Mouse (Mus musculus) heart, embryonic 10.5 days (tissue): ENCODE results near the gene Coq4. TPM values are rescaled to one million over a fixed set of nuclear protein-coding genes. Genes with fewer than 3 reads are reported as not detected.

Experiments
- DNase-seq: peaks from one replicate; pipeline ENCODE4 v3.0.0-alpha.2; 2017; ENCODE audit warnings: low spot score
- H3K27ac ChIP-seq: fragments of 300-500 bp; sonication (generic); 2 replicates; pipeline ENCODE4 v1.5.1; 2016; ENCODE audit warnings: mild to moderate bottlenecking
- H3K27me3 ChIP-seq: fragments of 300-500 bp; sonication (generic); 2 replicates; pipeline ENCODE4 v1.6.1; 2016; ENCODE audit warnings: mild to moderate bottlenecking; ENCODE audit not compliant: poor library complexity, insufficient read depth, severe bottlenecking
- H3K36me3 ChIP-seq: fragments of 300-500 bp; sonication (generic); 2 replicates; pipeline ENCODE4 v1.6.1; 2016; ENCODE audit warnings: mild to moderate bottlenecking, moderate library complexity
- H3K4me1 ChIP-seq: fragments of 300-500 bp; sonication (generic); 2 replicates; pipeline ENCODE4 v1.6.1; 2016; ENCODE audit warnings: mild to moderate bottlenecking
- H3K4me3 ChIP-seq: fragments of 300-500 bp; sonication (generic); 2 replicates; pipeline ENCODE4 v1.5.1; 2016; ENCODE audit warnings: mild to moderate bottlenecking, moderate library complexity
- H3K9me3 ChIP-seq: fragments of 300-500 bp; sonication (generic); 2 replicates; pipeline ENCODE4 v1.6.1; 2016; ENCODE audit warnings: mild to moderate bottlenecking, moderate library complexity
- WGBS: fragments of 180-500 bp; shearing (Covaris S2); methylation state at CpG from one replicate; pipeline ENCODE4 v1.1.7; 2016; 5-methylcytosine and 5-hydroxymethylcytosine counted together
- microRNA-seq: library from miRNA; unstranded; fragments of <30 nt; microRNA quantifications from one replicate; pipeline ENCODE4, GENCODE M21; 2017
- polyA plus RNA-seq: library from polyadenylated mRNA; unstranded; fragments of >200 nt; fragmentation: Nextera tagmentation; extraction: Ambion mirVana; gene quantifications from 2 replicates; pipeline ENCODE4 v1.2.1, GENCODE M21; 2016

Gene Coq4
- polyA plus RNA-seq, 1 experiment from 2014 or later = 34.6 TPM

DNA sequence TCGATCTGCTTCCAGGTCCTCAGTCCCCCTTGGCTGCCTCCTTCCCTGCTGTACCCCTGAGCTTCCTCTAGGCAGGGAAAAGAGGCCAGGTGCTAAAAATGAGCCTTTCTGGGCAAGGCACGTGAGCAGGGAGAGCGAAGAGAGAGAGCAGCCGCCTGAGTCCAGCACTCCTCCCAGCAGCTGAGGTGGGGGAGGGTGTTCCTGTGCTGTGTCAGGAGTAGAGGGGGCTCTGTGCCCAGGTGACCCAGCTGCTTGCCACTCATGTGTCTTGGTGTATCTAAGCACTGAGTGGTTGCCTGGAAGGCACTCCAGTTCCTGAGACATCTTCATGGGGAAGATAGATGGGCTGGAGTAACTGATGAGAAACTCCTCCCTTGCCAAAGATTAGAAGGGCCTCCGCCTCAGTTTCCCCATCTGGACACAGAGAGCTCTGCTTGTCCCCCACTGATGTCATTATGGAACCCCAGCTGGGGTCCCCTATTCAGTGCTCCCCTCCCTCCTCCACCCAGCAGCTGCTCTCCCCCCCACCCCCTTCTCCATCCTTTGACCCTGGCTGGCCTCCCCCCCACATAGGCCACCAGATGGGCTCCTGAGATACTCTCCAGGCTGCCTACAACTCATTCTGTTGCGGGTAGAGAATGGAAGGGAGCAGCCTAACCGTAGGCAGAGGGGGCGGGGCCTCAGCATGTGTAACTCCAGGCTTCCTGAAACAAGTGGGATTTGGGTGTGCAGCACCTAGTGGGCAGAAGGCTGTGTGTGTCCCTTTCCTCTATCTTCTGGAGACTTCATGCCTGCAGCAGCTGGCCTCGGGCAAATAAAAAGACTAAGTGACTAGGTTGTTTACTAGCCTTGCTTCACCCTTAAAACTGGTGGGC, 56.2 kb downstream of the Coq4 start:
- H3K27ac ChIP-seq = no peak overlapping the region
- H3K4me3 ChIP-seq = no peak overlapping the region
- peaks cover 66% of the 10 kb centered on the region for H3K27me3 ChIP-seq
- peaks cover 61% of the 10 kb centered on the region for H3K36me3 ChIP-seq
- peaks cover 29% of the 10 kb centered on the region for H3K4me1 ChIP-seq
- DNase-seq = no peak
- H3K9me3 ChIP-seq = no peaks in the 10 kb centered on the region
- 68% methylated on average over 9 of the region's 9 CpGs for WGBS

DNA sequence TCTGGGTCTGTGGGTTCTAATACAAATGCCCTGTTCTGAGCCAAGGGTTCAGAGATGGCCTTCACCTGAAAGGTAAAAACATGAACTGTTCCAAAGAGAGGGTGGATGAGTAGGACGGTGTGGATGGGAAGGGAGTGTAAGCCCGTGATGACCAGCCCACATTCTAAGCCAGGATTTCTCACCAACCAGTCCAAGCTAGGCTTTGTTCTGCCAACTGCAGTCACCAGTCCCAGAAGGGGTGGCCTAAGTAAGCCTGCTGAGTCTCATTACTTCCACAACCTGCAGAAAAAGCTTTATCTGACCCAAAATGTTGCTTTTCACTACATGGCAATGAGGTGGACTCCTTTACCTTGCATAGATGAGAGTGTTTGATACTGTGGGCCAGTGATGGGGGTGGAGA, 56.8 kb downstream of the Coq4 start:
- peaks cover 27% of the 10 kb centered on the region for H3K4me1 ChIP-seq
- 87% methylated on average over 2 of the region's 2 CpGs for WGBS
- H3K4me3 ChIP-seq = no peak overlapping the region
- peaks cover 73% of the 10 kb centered on the region for H3K27me3 ChIP-seq
- peaks cover 54% of the 10 kb centered on the region for H3K36me3 ChIP-seq
- no peak overlapping the region for H3K27ac ChIP-seq
- DNase-seq = no peak
- H3K9me3 ChIP-seq = no peaks in the 10 kb centered on the region

DNA sequence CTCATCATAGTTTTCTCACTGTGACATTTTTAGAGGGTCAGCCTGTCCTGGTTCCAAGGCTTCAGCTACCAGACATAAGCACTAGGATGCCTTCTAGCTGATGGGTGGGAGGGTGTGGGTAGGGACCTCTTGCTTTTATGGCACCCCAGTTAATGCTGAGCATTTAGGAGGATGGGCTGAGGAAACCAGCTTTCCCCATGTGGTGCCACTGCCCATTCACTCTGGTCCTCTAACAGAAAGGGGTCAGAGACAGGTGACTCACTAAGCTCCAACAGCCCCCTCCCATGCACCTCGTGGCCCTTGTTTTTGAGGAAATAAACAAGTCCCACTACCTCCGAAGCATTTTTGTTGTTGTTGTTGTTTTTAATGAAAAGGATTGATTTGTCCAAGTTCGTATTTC, 57.4 kb downstream of the Coq4 start:
- WGBS = 18% methylated on average over 3 of the region's 3 CpGs
- Histone ChIP-seq H3K27me3 (peaks cover 78% of the 10 kb centered on the region), H3K27ac (no peak overlapping the region), H3K4me3 (no peak overlapping the region), H3K9me3 (no peaks in the 10 kb centered on the region), H3K4me1 (peaks cover 21% of the 10 kb centered on the region), H3K36me3 (peaks cover 53% of the 10 kb centered on the region)
- no peak for DNase-seq

DNA sequence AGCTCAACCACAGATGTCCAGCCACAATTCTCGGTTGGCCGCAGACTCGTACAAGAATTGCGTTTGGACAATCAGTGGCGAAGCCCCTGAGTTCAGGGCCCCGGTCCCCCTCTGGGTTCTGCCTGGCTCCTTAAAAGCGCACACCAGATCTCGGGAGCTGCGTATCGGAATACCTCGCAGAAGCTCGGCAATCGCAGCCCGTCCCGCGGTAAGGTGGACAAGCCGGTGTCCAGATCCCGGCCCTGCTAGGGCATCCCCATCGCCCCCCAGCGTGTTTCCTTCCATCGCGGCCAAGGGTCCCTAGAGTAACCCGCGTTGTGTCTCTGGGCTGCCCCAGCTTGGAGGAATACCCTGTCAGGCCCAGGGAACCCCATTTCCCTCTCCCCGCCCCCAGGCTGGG, 58.3 kb downstream of the Coq4 start:
- peaks cover 87% of the 10 kb centered on the region for H3K27me3 ChIP-seq
- peak overlapping the region; percentile 17; the same call in 1 of the 2 replicates for H3K27ac ChIP-seq
- H3K36me3 ChIP-seq = peaks cover 49% of the 10 kb centered on the region
- DNase-seq = no peak
- no peaks in the 10 kb centered on the region for H3K9me3 ChIP-seq
- H3K4me3 ChIP-seq = peak overlapping the region; percentile 55
- peaks cover 16% of the 10 kb centered on the region for H3K4me1 ChIP-seq
- 7% methylated on average over 25 of the region's 25 CpGs for WGBS

DNA sequence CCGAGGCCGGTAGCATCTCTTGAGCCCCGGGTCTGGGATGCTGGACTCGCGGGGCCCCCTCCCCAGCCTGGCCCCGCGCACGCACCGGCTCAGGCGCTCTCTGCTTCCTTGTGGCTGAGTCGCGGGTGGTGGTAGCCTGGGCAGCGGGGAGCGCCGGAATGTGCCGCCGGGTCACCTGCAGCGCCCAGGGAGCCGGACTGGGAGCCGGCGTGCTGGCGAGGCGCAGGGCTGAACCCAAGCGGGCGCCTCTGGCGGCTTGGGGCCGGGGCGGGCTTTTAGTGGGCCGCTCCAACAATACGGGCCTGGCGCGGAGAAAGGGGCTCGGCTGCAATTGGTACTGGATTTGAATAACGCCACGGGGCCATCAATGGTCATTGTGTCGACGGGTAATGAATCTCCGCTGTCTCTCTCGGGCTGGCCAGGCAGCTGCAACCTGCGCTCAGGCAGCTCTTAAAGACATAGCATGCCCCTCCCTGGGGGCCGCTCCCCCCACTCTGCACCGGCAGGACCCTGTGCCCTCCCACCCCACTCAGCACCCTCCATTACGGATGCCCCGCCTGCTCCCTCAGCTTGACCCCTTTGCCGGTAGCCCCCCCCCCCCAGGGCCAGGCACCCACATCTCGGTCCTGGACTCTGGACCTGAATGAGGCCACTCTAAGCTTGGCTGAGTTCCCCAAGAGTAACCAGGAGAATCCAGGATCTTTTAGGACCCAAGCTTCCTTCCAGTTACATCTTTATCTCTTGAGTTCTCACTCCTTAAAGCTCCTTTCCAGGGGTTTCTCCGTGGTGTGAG, 59.0 kb downstream of the Coq4 start:
- Histone ChIP-seq H3K9me3 (no peaks in the 10 kb centered on the region), H3K36me3 (peaks cover 43% of the 10 kb centered on the region), H3K4me3 (peak overlapping the region; percentile 55), H3K4me1 (peaks cover 14% of the 10 kb centered on the region), H3K27me3 (peaks cover 91% of the 10 kb centered on the region), H3K27ac (peak overlapping the region; percentile 17; the same call in 1 of the 2 replicates)
- WGBS = 5% methylated on average over 44 of the region's 47 CpGs
- no peak for DNase-seq

DNA sequence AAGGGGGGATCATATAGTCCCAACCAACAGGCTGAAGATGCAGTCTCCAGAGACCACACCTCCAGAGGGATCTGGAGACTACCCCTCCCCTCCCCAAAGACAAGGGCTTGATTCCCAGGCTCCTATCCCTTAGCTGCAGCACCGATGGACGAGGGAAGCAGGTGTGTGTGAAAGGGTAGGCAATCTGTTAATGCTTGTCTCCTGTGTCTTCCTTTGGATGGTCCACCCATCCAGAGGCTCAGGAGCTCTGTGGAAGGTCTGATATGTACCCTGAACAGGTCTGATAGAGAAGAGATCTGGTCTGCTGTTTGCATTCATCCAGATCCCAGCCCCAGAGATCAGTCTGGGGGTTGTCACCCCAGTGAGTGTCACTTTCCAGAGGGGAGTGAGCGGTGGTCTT, 59.6 kb downstream of the Coq4 start:
- 40% methylated on average over 3 of the region's 3 CpGs for WGBS
- Histone ChIP-seq H3K9me3 (no peaks in the 10 kb centered on the region), H3K27me3 (peaks cover 90% of the 10 kb centered on the region), H3K27ac (no peak overlapping the region), H3K4me1 (peaks cover 14% of the 10 kb centered on the region), H3K36me3 (peaks cover 37% of the 10 kb centered on the region), H3K4me3 (no peak overlapping the region)
- DNase-seq = no peak

Small RNA genes within 50 kb of the gene (microRNA-seq; reads per million reads assigned to microRNA genes)
- gene Mir219a-2 (not detected), gene Mir219b (not detected)

Other genes starting within 250 kb of the Coq4 start
- gene Rapgef1, start 167.8 kb upstream of the Coq4 start, polyA plus RNA-seq = 11.2 and 13.4 TPM in 2 replicates
- 0.28 TPM in 1 of 2 replicates, not detected in the other for gene Gm13420, start 35.8 kb upstream of the Coq4 start, polyA plus RNA-seq
- not detected in 2 replicates for gene Gm13547, start 28.2 kb upstream of the Coq4 start, polyA plus RNA-seq
- gene Trub2, start 1.0 kb downstream of the Coq4 start, polyA plus RNA-seq = 33.5 and 43.1 TPM in 2 replicates
- gene Slc27a4, start 15.1 kb downstream of the Coq4 start, polyA plus RNA-seq = 8.4 and 9.5 TPM in 2 replicates
- gene Urm1, start 32.6 kb downstream of the Coq4 start, polyA plus RNA-seq = 18.4 and 19.1 TPM in 2 replicates
- gene Cercam, start 81.7 kb downstream of the Coq4 start, polyA plus RNA-seq = 22.8 and 26.7 TPM in 2 replicates
- 77.8 and 82.6 TPM in 2 replicates for gene Odf2, start 101.7 kb downstream of the Coq4 start, polyA plus RNA-seq
- gene Gle1, start 147.9 kb downstream of the Coq4 start, polyA plus RNA-seq = 50.0 and 61.3 TPM in 2 replicates
- 103 and 116 TPM in 2 replicates for gene Sptan1, start 178.1 kb downstream of the Coq4 start, polyA plus RNA-seq